Mouse (Mus musculus) left cerebral cortex, adult 8-10 months (tissue): Measurements from ENCODE around the gene Fbp1. TPM values are rescaled to one million over a fixed set of nuclear protein-coding genes. Genes with fewer than 3 reads are reported as not detected.
A peak's percentile ranks its signal among the peaks of the same experiment; 100 is the strongest.
"Not testable (repeated sequence)": the region's sequence is repeated elsewhere in the genome, so short reads cannot be mapped to it uniquely, and the experiment has no call there.

ENCODE experiments used
- DNase-seq, 2 experiments: peaks; one replicate each; pipeline ENCODE4 v3.0.0; 2022; ENCODE audit warnings: low spot score in 2 of 2
- total RNA-seq, 4 experiments: library from RNA; stranded (reverse); gene quantifications; 2 replicates each; pipeline ENCODE4 v1.2.4; 2022

Gene Fbp1
- total RNA-seq, 4 experiments from 2014 or later: 0.33 to 1.4 TPM; not detected in 2

DNA sequence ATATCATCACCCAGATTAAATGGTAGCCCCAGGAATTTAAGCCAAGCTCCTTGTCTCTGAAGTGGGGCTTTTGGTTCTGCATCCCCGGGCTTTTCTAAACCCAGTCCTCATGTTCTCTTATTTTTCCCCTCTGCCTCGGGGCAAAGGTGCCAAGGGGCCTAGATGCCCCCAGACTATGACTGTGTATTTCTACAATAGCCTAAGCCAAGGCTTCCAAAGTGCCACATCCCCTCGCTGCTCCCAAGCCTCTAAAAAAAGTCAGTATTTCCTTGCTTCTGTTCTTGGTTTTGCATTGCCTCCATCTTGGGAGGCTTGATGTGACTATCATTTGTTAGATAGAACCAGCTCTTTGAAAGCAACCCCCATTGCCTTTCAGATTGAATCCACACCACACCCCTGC, 3.5 kb downstream of the Fbp1 start:
- DNase-seq: no peak

DNA sequence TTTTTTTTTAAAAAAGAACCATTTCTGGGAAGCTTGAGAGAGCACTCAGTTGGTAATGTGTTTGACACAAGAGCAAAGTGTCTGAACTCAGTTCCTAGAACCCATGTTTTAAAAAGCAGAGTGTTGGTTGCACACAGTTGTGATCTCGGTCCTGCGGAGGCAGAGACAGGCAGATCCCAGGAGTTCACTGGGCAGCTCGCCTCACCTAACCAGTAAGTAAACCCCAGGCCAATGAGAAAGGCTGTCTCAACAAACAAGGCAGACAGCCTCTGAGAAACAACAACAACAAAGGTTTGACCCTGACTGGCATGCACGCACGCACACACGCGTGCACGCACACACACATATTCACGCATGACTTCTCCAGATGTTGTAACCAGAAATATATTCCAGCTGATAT, 4.2 kb downstream of the Fbp1 start:
- DNase-seq: no peak

DNA sequence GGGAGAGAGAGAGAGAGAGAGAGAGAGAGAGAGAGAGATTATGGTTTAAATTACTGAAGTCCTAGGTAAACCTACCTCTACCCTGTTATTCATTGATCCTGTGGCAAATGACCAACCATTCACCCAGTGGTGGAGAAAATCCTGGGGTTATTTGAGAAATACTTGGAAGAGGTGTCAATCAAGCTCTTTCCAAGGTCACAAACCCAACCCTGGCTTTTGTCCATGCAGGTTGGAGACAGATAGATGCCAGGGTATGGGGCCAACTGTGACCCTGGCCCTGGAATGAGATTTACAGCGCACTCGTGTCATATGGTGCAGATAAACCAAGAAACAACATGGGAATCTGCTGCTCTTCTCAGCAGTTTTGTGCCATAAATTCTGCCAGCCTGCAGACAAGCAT, 4.6 kb downstream of the Fbp1 start:
- DNase-seq: no peak

DNA sequence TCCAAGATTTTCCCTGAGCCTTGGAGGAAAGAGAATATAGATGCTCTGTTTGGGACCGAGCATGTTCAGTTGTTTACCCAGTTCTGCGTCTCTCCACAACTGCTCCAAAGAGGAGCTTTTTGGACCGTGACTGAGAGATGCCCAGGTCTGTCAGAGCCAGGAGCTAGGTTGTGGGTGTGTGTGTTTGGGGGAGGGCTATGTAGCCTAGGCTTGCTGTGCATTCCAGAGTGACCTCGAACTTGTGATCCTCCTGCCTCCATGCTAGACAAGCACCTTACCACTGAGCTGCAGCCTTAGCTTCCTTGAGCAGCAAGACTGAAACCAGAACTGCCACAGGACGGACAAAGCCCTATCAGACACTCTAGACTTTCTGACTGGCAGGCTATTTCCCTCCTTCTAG, 5.2 kb downstream of the Fbp1 start:
- no peak for DNase-seq

DNA sequence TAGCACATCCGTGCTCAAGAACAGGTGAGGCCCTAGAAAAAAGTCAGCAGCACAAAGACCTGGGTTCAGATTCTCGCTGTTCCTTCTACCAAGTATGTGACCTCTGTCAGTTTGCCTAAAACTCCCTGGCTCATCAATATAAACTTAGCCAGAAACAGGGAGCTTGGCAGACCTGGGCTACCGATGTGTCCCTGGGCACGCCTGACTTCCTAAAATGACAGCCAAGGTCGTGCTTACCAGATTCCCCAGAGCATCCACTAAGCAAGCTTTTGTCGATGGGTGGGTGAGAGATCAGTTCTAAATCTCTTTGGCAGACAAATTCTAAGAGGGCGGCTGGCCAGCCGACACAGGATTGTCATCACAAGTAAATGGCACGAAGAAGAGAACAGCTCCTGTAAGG, 6.7 kb downstream of the Fbp1 start:
- DNase-seq: no peak

DNA sequence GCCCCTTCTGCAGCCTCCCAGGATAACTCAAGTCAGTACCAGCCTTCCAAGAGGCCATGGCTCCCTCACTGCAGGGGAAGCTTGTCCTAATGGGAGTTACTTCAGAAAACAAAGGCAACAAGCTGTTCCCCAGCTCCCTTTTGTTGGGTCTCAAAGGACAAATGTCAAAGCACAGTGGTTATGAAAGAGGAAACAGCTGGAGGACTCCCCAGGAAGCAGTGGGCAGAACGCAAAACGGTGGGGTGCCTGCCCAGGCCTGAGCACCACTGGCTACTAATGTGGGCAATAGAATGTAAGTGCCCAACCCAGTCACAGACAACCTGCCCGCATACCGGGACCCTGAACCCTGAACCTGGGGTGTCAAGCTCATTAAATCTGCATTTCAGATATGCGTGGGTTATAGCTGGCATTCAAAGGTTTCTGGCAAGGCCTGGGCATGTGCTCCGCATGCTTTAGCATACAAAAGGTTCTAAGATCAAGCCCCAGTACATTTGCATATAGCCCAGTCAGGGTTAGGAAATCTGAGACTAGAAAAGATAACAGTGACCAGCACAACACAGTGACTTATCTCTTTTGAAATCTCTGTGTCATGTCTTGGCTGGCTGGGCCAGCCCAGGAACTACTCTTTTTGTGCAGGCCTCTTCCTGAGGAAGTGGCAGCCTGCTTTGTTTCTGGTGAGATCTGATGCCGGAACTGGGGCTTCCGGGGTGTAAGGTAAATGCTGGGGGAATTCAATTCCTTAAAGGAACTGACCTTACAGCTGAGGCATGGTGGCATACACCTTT, 8.1 kb downstream of the Fbp1 start:
- no peak for DNase-seq

DNA sequence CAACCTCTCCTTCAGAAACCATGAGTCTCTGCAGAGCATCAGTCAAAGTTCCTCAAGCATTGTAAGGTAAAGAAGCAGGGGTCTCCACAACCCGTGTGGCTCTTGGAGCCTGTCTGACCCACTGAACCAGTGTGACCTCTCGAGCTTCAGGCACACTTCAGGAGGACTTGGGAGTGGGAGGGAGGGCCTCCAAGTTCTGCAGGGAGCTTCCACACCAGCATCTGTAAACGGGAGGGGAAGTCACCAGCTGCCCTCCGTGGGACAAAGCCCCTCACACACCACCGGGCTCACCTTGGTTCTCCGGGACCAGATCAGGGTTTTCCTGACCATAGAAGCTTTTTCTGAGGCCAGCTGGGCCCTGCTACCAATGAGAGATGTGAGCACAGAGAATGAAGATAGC, 8.7 kb downstream of the Fbp1 start:
- DNase-seq: no peak

DNA sequence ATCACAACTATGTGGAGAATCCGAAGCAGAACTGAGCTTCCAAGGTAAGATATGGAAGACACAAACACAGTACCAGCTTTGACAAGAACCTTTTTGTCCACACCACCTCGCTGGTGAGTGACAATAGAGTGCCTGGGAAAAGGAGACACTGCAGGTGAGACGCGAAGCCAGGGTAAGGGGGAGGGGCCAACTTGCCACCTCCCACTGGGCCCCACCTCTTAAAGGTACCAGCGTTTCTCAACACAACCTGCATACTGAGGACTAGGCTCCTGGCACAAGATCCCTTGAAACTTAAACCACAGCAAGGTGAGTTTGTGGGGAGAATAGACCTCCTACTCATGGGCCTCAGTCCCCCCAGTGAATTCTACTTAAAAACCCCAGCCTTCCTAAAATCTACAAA, 10.8 kb downstream of the Fbp1 start:
- no peak for DNase-seq

DNA sequence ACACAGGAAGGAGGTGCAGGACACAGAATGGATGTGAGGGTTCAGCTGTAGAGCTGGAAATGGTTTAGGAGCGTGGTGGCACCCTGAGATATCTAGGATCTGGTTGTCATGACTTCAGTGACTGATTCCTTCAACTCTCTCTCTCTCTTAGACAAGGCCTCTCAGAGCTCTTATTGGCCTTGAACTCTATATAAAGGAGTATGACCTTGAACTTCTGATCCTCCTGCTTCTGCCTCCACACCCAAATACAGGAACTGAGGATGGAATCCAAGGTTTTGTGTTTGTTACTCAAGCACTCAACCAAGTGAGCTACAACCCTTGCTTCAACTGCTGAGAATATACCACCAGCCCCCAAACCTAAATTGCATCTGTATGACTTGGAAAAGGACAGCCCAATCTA, 12.0 kb downstream of the Fbp1 start:
- DNase-seq: no peak

DNA sequence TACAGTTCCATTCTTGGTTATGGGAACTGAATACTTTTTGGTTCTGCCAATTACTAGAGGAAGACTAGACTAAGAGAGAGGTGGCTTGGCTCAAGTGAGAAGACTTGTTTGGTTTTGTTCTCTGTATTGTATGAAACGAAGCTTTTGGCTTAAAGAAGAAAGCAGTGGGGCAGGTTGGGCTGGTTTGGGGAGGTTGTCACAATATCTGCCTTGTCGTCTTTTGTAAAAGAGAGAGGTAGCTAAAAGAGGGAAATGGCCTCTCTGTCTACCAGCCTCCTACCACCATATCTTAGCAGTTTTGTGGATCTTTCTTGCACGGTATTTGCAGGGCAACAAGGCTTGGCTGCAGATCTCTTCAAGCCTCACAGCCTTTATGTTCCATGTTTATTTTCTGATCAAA, 15.8 kb downstream of the Fbp1 start:
- DNase-seq: no peak

DNA sequence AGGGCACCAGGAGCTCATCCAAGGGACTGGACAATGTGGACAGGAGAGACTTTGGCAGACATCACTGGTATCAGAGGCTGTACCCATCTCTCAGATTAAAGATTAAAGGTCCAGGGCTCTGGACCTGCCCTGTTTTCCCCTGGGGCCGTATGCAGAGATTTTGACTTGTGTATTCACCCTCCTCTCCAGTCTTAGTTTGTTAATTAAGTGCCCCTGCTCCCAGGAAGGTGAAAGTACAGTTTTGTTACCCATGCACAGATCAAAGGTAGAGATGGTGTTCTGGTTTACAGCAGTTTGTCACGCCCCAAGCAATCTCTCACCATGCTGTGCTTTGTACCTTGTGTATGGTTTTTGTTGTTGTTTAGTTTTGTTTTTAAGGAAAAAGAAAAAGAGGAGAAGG, 17.5 kb downstream of the Fbp1 start:
- DNase-seq: no peak

DNA sequence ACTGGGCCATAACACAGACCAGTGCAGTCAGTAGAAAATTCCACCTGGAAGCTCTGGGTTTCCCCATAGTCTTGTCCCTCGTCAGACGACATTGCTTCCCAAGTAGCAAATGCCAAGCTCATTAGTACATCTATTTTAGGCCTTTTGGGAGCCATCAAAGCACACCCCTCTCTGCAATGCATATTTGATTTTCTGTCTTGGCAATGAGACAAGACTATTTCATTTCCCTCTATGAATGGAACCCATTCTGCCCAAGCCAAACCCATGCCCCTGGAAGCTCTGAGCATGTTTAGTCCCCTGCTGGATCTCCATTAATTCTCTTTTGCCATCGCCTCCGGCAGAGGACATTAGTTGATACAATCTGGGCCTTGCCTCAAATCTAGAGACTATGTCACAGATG, 21.3 kb downstream of the Fbp1 start:
- no peak for DNase-seq

DNA sequence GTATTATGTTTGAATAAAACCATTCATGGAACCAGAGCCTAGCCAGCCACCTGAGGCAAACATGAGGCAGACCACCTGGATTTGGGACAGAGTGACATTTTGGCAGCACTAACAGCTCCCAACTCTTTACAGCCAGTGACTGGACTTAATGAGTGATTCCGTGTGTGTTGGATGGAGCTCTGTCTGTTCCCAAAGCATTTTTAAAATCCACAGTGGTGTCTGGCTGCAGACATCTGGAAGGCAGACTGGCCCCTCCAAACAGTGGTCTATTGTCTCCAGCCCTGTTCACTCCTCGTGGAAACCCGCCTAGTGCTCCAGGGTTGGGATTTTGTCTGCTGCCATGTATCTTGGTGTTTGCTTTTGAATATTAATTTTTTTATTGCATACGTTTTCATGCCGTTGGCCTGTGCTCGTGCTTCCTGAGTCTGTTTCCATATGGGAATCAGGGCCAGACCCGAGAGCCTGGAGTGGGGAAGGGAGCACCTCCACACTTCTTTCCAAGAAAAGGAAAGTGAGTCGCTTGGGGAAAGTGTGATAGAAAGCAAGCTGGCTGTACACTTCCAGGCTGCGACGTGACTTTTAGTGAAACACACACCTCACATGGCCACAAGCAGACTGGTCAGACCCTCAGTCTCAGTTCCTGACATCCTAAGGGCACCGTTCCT, 22.3 kb downstream of the Fbp1 start:
- no peak for DNase-seq

DNA sequence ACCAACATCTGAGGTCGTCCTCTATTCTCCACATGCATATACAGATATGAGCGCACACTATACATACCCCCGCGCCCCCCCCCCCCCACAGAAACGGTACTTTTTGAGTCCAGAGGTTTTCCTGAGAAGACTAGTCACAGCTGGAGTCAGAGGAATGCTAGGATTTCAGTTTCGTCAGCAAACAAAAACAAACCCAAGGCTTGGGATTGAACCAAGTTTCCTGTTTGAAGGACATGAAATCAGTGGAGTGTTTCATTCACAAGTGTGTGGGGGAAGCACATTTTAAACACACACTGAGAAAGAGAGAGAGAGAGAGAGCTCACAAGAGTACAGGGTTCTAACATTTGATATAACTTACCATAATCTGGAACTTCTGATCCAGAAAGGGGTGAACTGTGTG, 24.3 kb downstream of the Fbp1 start:
- DNase-seq: no peak

DNA sequence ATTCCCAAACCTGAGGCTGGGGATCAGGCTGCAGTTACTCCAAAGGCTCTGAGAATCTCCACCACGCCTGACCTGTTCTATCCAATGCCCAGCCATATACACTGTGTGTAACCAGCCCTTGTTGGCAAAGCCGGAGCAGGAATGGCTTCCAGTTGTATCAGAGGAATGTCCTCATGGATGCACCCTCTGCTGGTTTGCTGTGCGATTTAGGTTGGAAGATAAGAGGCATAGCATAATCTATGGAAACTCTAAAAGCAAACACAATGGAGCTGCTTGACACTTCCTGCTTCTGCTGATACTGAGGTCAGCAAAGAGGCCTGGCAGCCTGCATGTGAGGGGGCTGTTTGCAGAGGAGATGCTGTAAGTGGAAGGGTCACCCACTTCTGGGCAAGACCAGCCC, 25.2 kb downstream of the Fbp1 start:
- no peak for DNase-seq

DNA sequence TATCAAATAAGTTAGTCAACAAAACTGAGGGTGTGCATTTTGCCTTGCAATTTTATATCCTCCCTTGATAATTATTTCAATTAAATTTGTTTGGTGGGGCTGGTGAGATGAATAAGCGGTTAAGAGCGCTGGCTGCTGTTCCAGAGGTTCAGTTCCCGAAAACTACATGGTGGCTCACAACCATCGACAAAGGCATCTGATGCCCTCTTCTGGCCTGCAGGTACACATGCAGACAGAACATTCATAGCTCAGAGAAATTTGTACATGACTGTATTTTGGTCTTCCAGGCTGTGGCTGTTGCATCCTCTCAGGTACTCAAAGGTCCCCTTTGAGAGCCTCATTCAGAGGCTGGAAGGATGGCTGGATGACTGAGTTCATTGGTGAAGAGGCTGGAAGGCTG, 28.0 kb downstream of the Fbp1 start:
- no peak for DNase-seq

DNA sequence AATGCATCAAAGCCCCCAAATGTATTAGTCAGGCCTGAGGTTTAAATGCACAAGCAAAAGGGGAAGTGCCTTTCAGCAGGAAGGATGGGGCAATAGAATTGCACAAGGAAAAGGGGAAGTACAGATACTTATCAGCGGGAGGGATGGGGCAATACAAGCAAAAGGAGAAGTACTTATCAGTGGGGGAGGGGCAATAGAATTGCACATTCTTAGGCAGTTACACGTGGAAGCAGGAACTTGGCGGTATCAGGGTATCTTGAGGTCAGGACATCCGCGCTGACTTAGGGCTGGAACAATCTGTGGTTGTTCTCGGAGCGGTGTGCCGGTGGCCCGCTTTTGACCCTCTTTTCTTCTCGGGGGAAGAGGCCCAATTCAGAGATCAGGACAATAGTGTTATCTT, 28.8 kb downstream of the Fbp1 start:
- DNase-seq: not testable (repeated sequence)

DNA sequence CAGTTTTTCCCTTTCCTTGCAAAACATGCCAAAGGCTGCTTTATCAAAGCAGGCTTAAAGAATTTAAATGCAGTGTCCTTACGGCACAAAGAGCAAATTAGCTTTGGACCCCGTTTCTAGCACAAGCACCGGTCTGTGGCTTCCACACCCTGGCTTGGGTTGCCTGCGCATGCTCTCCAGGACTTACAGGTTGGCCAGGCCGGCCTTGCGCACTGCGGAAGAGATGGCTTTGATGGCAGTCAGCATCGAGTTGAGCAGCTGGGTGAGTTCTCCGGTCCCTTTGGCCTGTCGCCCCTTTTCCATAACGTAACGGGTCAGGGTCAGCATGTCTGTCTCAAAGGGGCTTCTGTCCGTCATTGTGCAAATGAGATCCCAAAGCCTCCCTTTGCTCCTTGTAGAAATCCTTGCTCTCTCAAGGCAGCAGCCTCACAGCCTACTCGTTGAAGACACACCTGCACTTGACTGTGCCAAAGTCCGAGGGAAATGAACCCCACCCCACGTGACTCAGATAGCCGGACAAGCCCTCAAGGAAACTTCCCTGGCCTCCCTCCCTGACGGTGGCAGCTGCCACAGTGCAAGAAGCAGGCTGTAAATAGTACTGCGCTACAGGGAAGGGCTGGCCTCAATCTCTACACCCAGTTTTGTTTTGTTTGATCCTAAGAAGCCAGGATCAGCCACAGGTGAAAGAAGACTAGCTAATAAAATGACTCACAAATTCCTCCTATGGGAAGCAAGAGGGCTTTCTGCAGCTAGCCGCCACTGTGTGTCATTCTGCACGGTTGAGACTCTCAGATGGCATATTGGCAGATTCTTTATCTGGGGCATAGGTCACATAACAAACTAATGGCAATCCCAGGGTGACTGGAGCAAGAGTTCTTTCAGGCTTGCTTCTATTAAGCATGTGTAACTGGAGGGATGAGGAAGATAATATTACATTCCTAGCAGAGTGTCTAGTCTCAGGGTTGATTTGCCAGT, 29.9 kb downstream of the Fbp1 start, which contains the start of gene Fbp2:
Gene Fbp2 (minus strand): TSS at position 482 of the 975 bp plus-strand sequence.
- DNase-seq: no peak

DNA sequence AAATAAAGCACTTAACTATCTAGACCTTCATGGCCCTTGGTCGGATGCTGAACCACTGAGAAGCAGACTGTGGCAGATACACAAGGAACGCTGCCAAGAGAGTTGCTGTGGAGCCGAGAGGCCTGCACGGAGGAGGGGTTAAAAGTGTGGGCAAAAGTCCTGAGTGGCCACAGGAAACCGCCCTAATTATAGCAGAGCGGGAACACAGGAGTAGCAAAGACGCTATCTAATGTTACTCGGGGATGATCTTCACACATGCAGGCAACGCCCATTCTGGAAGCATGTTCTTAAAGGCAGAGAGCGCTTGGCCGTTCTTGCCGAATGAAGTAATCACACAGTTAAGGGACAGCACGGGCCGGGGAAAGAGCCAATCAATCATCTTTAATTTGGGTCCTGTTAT, 31.2 kb downstream of the Fbp1 start:
- DNase-seq: no peak

DNA sequence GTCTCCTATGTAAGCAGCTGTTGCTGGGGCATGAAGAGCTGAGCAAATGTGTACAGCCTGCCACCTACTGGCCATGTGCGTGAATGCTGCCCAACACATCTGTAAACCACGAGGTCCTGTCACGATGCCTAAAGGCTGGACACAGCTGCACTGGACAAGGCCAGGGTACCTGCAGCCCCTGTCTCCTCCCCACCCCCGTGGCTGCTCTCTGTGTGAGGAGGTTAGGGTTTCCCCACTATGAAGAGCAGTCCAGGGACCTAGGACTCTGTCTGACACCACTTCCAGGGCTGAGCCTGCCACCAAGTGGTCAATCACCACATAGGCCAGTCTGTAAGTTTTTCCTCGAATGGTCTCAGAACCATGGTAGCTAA, 31.8 kb downstream of the Fbp1 start:
- DNase-seq: peak; percentile 55 to 60

DNA sequence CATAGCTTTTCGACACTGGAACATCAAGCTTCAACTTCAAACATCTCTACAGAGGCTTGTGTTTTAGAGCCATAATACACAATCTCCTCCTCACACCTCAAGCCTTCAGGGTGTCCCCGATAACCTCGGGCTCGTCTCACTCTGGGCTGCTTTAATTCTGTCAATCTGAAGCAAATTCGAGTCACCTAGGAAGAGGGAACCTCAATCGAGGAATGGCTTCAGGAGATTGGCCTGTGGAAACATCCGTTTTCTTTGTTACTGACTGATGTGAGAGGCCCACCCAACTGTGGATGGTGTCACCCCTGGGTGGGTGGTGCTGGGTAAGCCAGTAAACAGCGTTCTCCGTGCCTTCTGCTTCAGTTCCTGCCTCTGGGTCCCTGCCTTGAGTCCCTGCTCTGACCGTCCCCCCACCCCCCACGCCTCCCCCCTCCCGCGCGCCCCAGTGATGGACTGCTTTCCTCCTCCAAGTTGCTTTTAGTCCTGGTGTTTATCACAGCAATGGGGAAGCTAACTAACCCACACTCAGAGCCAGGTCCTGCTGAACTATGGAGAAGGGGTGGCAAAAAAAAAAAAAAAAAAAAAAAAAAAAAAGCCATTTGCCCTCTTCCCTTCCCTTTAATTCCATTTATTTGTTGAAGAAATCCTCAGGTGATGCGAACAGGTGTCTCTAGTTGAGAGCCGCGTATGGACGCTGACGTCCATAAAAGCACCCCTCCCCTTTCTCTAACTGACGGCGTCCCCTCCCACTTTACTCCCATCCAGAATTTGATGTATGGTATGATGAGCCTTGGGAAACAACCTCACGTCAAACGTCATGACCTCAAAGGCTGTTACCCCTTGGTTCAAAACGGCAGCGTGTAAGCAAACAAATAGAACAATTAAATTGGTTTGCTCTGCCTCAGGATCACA, 32.4 kb downstream of the Fbp1 start:
- DNase-seq: no peak
